In genomic region chr11:100527066-100527457, GRCm38 (mm10) we compare ENCODE assay signal across 8 mouse cellular contexts. TPM values are rescaled to one million over a fixed set of nuclear protein-coding genes. Genes with fewer than 3 reads are reported as not detected.
DNase-seq lines count a peak whose midpoint lies in the region; ATAC-seq lines count a peak whose summit lies in the region.

No protein-coding gene starts in this region.

- WGBS in limb, embryonic 11.5 days: 0% methylated on average over 26 of the region's 26 CpGs
- WGBS in midbrain, embryonic 11.5 days: under 1% methylated on average over 26 of the region's 26 CpGs

- peaks cover 7% of the 10 kb centered on the region for H3K36me3 ChIP-seq in limb, embryonic 11.5 days (ENCODE audit: control insufficient read depth, insufficient read depth, low read length)
- H3K36me3 ChIP-seq in midbrain, embryonic 11.5 days (ENCODE audit: control insufficient read depth, insufficient read depth, low read length): peaks cover 15% of the 10 kb centered on the region

- no peaks in the 10 kb centered on the region for H3K9me3 ChIP-seq in limb, embryonic 11.5 days (ENCODE audit: control insufficient read depth, low read length)
- H3K9me3 ChIP-seq in midbrain, embryonic 11.5 days (ENCODE audit: control insufficient read depth, low read length): no peaks in the 10 kb centered on the region

- DNase-seq in adrenal gland, adult (ENCODE audit: inconsistent age in 2 of 2, low spot score in 1 of 2): peak; percentile 72 to 90
- no peak for DNase-seq in adrenal gland, adult 8-10 months
- DNase-seq in embryo, embryonic 11.5 days (ENCODE audit: low read depth, low spot score): peak; percentile 35
- peak; percentile 36 for DNase-seq in gastrocnemius, postnatal 25 days
- DNase-seq in kidney, adult 18-20 months: peak; percentile 74
- DNase-seq in limb, embryonic 11.5 days (ENCODE audit: low spot score): peak; percentile 78
- peak; percentile 97 for DNase-seq in midbrain, embryonic 11.5 days (ENCODE audit: low spot score, missing footprints)
- DNase-seq in spleen, adult 12 weeks (ENCODE audit: low spot score): peak; percentile 52

- ATAC-seq in limb, embryonic 11.5 days (ENCODE audit: insufficient number of reproducible peaks, low FRiP score, low TSS enrichment, low read depth): peak; percentile 18; the same call in 1 of the 2 replicates
- peak; percentile 53 for ATAC-seq in midbrain, embryonic 11.5 days (ENCODE audit: low FRiP score)

- no peaks in the 10 kb centered on the region for H3K27me3 ChIP-seq in limb, embryonic 11.5 days (ENCODE audit: control insufficient read depth, insufficient read depth, low read length)
- H3K27me3 ChIP-seq in midbrain, embryonic 11.5 days (ENCODE audit: control insufficient read depth, insufficient read depth, low read length): no peaks in the 10 kb centered on the region

- peak overlapping the region; percentile 82 for H3K9ac ChIP-seq in limb, embryonic 11.5 days (ENCODE audit: low read length)
- peak overlapping the region; percentile 94 for H3K9ac ChIP-seq in midbrain, embryonic 11.5 days (ENCODE audit: low read length)

- peak overlapping the region; percentile 85 for H3K4me3 ChIP-seq in limb, embryonic 11.5 days (ENCODE audit: low read depth, low read length)
- peak overlapping the region; percentile 87 for H3K4me3 ChIP-seq in midbrain, embryonic 11.5 days (ENCODE audit: low read depth, low read length)

- peaks cover 21% of the 10 kb centered on the region for H3K4me1 ChIP-seq in limb, embryonic 11.5 days (ENCODE audit: control insufficient read depth, insufficient read depth, low read length)
- H3K4me1 ChIP-seq in midbrain, embryonic 11.5 days (ENCODE audit: control insufficient read depth, insufficient read depth, low read length): peaks cover 19% of the 10 kb centered on the region

- H3K4me2 ChIP-seq in limb, embryonic 11.5 days (ENCODE audit: low read depth, severe bottlenecking): peak overlapping the region; percentile 96
- peak overlapping the region; percentile 64 for H3K4me2 ChIP-seq in midbrain, embryonic 11.5 days

- H3K27ac ChIP-seq in limb, embryonic 11.5 days (replicated peaks; ENCODE audit: low read depth, low read length): peak overlapping the region; percentile 67
- H3K27ac ChIP-seq in midbrain, embryonic 11.5 days (ENCODE audit: low read depth, low read length): peak overlapping the region; percentile 77

RNA-seq across cellular contexts. Expression of gene Acly, which starts 0.7 kb away (rescaled TPM):
- total RNA-seq in adrenal gland, adult 8-10 months (2022): 1,000 to 10,000 TPM; 1,202 to 1,723 (median 1,362) TPM
- total RNA-seq in gastrocnemius, postnatal 25 days (2021): 10 to 100 TPM; 10.6 to 20.3 TPM
- 182 and 195 TPM in 2 replicates for polyA plus RNA-seq in limb, embryonic 11.5 days (2014; fragmentation: Nextera tagmentation; extraction: Ambion mirVana)
- polyA plus RNA-seq in midbrain, embryonic 11.5 days (2014; fragmentation: Nextera tagmentation; extraction: Ambion mirVana): 298 and 314 TPM in 2 replicates

RNA-seq across cellular contexts. Expression of gene Ttc25, which starts 18.3 kb away (rescaled TPM):
- total RNA-seq in adrenal gland, adult 8-10 months (2022): 1 to 10 TPM; 4.4 to 6.4 (median 5.4) TPM
- under 1 TPM; 0.36 to 0.38 TPM for total RNA-seq in gastrocnemius, postnatal 25 days (2021)
- 0.62 and 1.1 TPM in 2 replicates for polyA plus RNA-seq in limb, embryonic 11.5 days (2014; fragmentation: Nextera tagmentation; extraction: Ambion mirVana)
- polyA plus RNA-seq in midbrain, embryonic 11.5 days (2014; fragmentation: Nextera tagmentation; extraction: Ambion mirVana): 1.4 and 1.8 TPM in 2 replicates

RNA-seq across cellular contexts. Expression of gene Cnp, which starts 47.6 kb away (rescaled TPM):
- 10 to 100 TPM; 47.5 to 85.0 (median 71.9) TPM for total RNA-seq in adrenal gland, adult 8-10 months (2022)
- 1 to 10 TPM; 8.6 to 9.6 TPM for total RNA-seq in gastrocnemius, postnatal 25 days (2021)
- polyA plus RNA-seq in limb, embryonic 11.5 days (2014; fragmentation: Nextera tagmentation; extraction: Ambion mirVana): 21.9 and 23.8 TPM in 2 replicates
- 15.7 and 16.9 TPM in 2 replicates for polyA plus RNA-seq in midbrain, embryonic 11.5 days (2014; fragmentation: Nextera tagmentation; extraction: Ambion mirVana)

RNA-seq across cellular contexts. Expression of gene Klhl11, which starts 54.5 kb away (rescaled TPM):
- 10 to 100 TPM; 62.9 to 96.4 (median 75.3) TPM for total RNA-seq in adrenal gland, adult 8-10 months (2022)
- total RNA-seq in gastrocnemius, postnatal 25 days (2021): 1 to 10 TPM; 3.8 to 3.9 TPM
- polyA plus RNA-seq in limb, embryonic 11.5 days (2014; fragmentation: Nextera tagmentation; extraction: Ambion mirVana): 13.8 and 15.7 TPM in 2 replicates
- polyA plus RNA-seq in midbrain, embryonic 11.5 days (2014; fragmentation: Nextera tagmentation; extraction: Ambion mirVana): 13.8 and 14.0 TPM in 2 replicates

Comparison
In these comparisons a context has a peak if more than half of its experiments do, and no peak if none do; other contexts are left out.
1. RNA of gene Acly, which starts 0.7 kb away (total RNA-seq): 1,202 to 1,723 TPM in adrenal gland, adult 8-10 months; 10.6 to 20.3 TPM in gastrocnemius, postnatal 25 days; every median in the first group is over 10 times any median in the second.
2. RNA of gene Cnp, which starts 47.6 kb away (total RNA-seq): 47.5 to 85.0 TPM in adrenal gland, adult 8-10 months; 8.6 to 9.6 TPM in gastrocnemius, postnatal 25 days; every median in the first group is over 4 times any median in the second.